Mouse (Mus musculus): ENCODE results near the gene Sucla2. TPM values are rescaled to one million over a fixed set of nuclear protein-coding genes. Genes with fewer than 3 reads are reported as not detected.
"Not testable (repeated sequence)": the region's sequence is repeated elsewhere in the genome, so short reads cannot be mapped to it uniquely, and the experiment has no call there.

Sucla2 gene
- total and polyA plus RNA-seq, 2 experiments: 36.5 to 183 TPM

DNA sequence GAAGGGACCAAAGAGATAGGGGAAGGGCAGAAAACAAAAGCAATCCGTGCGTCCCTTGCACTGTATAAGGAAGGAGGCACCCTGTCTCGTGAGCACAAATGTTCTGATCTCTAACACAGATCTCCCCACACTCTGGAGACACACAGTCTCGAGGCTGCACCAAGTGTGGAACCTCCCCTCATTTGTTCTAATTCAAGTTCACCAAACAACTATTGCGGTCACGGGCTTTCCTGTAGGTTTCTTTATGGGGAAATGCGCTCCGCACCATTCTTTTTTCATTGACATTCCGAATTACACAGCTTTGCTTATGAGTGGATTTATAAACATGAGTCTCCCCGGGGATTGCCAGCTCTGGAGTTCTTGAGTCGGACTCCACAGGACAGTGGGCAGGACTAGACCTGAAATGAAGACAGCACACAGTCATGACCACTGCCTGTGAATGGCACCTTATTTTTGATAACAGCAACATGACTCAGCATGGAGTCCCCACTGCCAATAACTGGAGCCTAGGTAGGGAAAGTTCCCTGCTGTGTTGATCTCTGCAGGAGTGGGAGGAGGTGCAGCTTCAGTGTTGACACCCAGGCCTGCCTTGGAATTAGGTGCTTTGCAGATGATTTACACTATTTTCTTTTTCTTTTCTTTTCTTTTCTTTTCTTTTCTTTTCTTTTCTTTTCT lies 17.3 kb upstream of the Sucla2 start:
- TF ChIP-seq CTCF (IDR thresholded peaks at IDR 0.05; ENCODE audit: low read depth, low read length) (no peak), POLR2A (IDR thresholded peaks at IDR 0.05; ENCODE audit: extremely low read depth, insufficient read depth, low read length) (no peak)
- H3K27ac ChIP-seq (replicated peaks; ENCODE audit: insufficient read depth, low read depth, low read length): peak overlapping the region; percentile 78
- H3K36me3 ChIP-seq (ENCODE audit: control insufficient read depth, insufficient read depth, low read length): no peaks in the 10 kb centered on the region
- H3K79me2 ChIP-seq (ENCODE audit: control insufficient read depth, insufficient read depth, low read length): peaks cover 14% of the 10 kb centered on the region
- H3K27me3 ChIP-seq (ENCODE audit: control insufficient read depth, insufficient read depth, low read length): no peaks in the 10 kb centered on the region
- H3K4me1 ChIP-seq (ENCODE audit: control insufficient read depth, insufficient read depth, low read length): peaks cover 9% of the 10 kb centered on the region
- no peak for DNase-seq (ENCODE audit: extremely low read depth, low read depth, low spot score)
- no peak overlapping the region for H3K4me3 ChIP-seq (ENCODE audit: insufficient read depth, low read depth, low read length)
- 62% methylated on average over 11 of the region's 11 CpGs for whole genome bisulfite sequencing
- H3K9ac ChIP-seq (ENCODE audit: low read depth, low read length): no peak overlapping the region

DNA sequence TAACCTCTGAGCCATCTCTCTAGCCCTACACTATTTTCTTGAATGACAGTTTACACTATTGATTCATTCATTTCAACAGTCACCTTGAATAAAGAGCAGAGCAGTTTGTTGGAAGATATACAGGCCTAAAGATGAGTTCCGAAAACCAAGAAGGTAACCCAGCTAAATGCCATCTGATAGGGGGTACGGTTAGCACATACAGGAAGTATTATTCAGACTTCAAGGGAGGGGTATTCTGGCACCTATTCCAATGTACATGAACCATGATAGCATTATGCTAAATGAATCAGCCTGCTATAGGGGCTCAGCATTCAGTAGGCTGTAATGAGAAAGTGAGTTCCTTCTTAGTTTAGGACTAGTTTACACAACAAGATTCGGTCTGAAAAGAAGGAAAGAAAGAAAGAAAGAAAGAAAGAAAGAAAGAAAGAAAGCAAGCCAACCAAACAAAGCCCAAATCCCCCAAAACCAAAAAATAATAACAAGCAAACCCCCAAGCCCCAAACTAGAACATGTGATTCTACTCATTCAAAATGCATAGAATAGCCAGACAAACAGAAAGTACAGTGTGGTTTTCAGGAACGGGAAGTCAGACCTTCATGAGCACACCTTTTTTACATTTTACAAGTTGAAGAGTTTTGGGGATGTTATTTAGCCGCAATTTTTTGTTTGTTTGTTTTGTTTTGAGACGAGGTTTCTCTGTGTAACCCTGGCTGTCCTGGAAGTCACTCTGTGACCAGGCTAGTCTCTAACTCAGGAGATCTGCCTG lies 16.3 kb upstream of the Sucla2 start:
- H3K4me3 ChIP-seq (ENCODE audit: insufficient read depth, low read depth, low read length): no peak overlapping the region
- 82% methylated on average over 6 of the region's 6 CpGs for WGBS
- no peak overlapping the region for H3K9ac ChIP-seq (ENCODE audit: low read depth, low read length)
- H3K27me3 ChIP-seq (ENCODE audit: control insufficient read depth, insufficient read depth, low read length): no peaks in the 10 kb centered on the region
- H3K36me3 ChIP-seq (ENCODE audit: control insufficient read depth, insufficient read depth, low read length): no peaks in the 10 kb centered on the region
- DNase-seq (ENCODE audit: extremely low read depth, low read depth, low spot score): no peak
- peaks cover 14% of the 10 kb centered on the region for H3K79me2 ChIP-seq (ENCODE audit: control insufficient read depth, insufficient read depth, low read length)
- no peak overlapping the region for H3K27ac ChIP-seq (replicated peaks; ENCODE audit: insufficient read depth, low read depth, low read length)
- TF ChIP-seq CTCF (IDR thresholded peaks at IDR 0.05; ENCODE audit: low read depth, low read length) (no peak), POLR2A (IDR thresholded peaks at IDR 0.05; ENCODE audit: extremely low read depth, insufficient read depth, low read length) (no peak)
- peaks cover 8% of the 10 kb centered on the region for H3K4me1 ChIP-seq (ENCODE audit: control insufficient read depth, insufficient read depth, low read length)

DNA sequence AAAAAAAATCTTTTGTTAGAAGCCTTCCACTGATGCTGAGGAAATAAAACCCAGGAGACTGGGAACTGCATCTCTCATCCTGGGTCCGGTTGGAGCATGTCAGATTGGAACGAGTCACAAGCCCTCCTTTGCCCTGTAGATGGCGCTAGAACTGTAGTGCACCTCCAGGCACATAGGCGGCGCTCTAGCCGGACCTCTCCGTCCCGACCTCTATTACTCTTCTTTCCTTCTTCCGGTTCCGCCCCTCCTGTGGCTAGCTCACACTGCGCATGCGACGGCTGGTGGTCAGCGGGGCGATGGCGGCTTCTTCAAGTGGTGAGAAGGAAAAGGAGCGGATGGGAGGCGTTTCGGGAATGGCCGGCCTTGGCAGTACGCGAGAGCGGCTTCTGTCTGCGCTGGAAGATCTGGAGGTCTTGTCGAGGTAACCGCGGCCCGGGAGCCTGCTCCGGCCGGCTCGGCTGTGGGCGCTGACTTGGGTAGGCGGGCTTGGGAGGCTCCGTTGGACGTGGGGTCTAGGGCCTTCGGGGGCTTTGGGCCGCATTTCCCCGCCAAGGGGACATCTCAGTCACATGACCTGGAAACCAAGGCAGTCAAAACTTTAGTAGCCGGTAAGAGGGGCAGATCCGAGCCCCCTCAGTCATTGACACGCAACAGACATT lies 15.2 kb upstream of the Sucla2 start, which contains the start of gene Med4:
Gene Med4 (plus strand): TSS at position 261 of the 659 bp plus-strand sequence.
- TF ChIP-seq CTCF (IDR thresholded peaks at IDR 0.05; ENCODE audit: low read depth, low read length) (peak; percentile 100), POLR2A (IDR thresholded peaks at IDR 0.05; ENCODE audit: extremely low read depth, insufficient read depth, low read length) (peak; percentile 55; the same call in 1 of the 2 replicates)
- peak within 1 kb of the TSS; percentile 77 for H3K4me3 ChIP-seq (ENCODE audit: insufficient read depth, low read depth, low read length)
- WGBS: under 1% methylated on average over 41 of the region's 41 CpGs
- H3K79me2 ChIP-seq (ENCODE audit: control insufficient read depth, insufficient read depth, low read length): peaks cover 14% of the 10 kb centered on the region
- H3K27me3 ChIP-seq (ENCODE audit: control insufficient read depth, insufficient read depth, low read length): no peaks in the 10 kb centered on the region
- H3K4me1 ChIP-seq (ENCODE audit: control insufficient read depth, insufficient read depth, low read length): peaks cover 6% of the 10 kb centered on the region
- no peak within 1 kb of the TSS for H3K27ac ChIP-seq (replicated peaks; ENCODE audit: insufficient read depth, low read depth, low read length)
- peak within 1 kb of the TSS; percentile 78 for H3K9ac ChIP-seq (ENCODE audit: low read depth, low read length)
- peak; percentile 79 for DNase-seq (ENCODE audit: extremely low read depth, low read depth, low spot score)
- peaks cover 5% of the 10 kb centered on the region; the same call in 1 of the 2 replicates for H3K36me3 ChIP-seq (ENCODE audit: control insufficient read depth, insufficient read depth, low read length)

DNA sequence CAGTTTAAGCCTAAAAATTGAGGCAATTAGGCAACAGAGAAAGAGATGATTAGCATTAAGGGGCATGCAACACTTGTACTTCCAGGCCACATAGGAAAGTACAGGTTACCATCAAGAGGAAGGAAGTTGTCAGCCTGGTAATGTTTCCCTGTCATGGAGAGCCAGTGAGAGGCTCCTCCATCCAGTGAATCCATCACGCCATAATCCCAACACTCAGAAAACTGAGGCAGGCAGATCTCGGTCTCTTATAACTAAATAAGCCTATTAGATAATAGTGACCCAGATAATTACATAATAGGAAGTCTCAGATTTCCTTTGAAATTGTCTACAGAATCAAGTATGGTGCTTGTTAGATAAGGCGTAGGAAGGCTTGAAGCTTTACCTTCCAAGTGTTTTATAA lies 983 bp upstream of the Sucla2 start:
- DNase-seq (ENCODE audit: extremely low read depth, low read depth, low spot score): no peak
- H3K79me2 ChIP-seq (ENCODE audit: control insufficient read depth, insufficient read depth, low read length): no peaks in the 10 kb centered on the region
- no peak overlapping the region for H3K9ac ChIP-seq (ENCODE audit: low read depth, low read length)
- no peaks in the 10 kb centered on the region for H3K36me3 ChIP-seq (ENCODE audit: control insufficient read depth, insufficient read depth, low read length)
- H3K27ac ChIP-seq (replicated peaks; ENCODE audit: insufficient read depth, low read depth, low read length): no peak overlapping the region
- 64% methylated on average over 3 of the region's 3 CpGs for WGBS
- H3K27me3 ChIP-seq (ENCODE audit: control insufficient read depth, insufficient read depth, low read length): no peaks in the 10 kb centered on the region
- no peak overlapping the region for H3K4me3 ChIP-seq (ENCODE audit: insufficient read depth, low read depth, low read length)
- H3K4me1 ChIP-seq (ENCODE audit: control insufficient read depth, insufficient read depth, low read length): peaks cover 2% of the 10 kb centered on the region; the same call in 1 of the 2 replicates
- no peak for TF ChIP-seq POLR2A (IDR thresholded peaks at IDR 0.05; ENCODE audit: extremely low read depth, insufficient read depth, low read length)
- TF ChIP-seq CTCF (IDR thresholded peaks at IDR 0.05; ENCODE audit: low read depth, low read length): no peak

DNA sequence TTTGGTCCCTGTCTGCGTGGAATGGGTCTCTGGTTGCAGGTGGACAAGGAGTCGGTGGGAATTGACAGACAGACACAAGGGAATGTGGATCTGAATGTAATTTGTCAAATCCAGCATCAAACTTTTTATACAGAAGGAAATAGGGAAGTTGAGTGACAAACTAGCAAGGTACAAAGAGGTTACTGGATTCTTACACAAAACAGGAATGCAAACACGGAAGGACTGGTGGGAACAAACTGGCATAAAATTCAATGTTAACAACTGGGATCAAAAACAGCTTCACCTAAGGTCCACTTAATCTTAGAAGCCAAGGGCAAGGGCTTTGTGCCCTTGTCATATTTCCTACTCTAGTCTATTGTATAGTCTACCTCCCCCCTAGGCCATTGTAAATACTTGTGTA lies 3.5 kb downstream of the Sucla2 start:
- not testable (repeated sequence) for H3K27ac ChIP-seq (replicated peaks; ENCODE audit: insufficient read depth, low read depth, low read length); H3K4me3 ChIP-seq (ENCODE audit: insufficient read depth, low read depth, low read length); H3K4me1 ChIP-seq (ENCODE audit: control insufficient read depth, insufficient read depth, low read length); DNase-seq (ENCODE audit: extremely low read depth, low read depth, low spot score); H3K79me2 ChIP-seq (ENCODE audit: control insufficient read depth, insufficient read depth, low read length); H3K36me3 ChIP-seq (ENCODE audit: control insufficient read depth, insufficient read depth, low read length); H3K9ac ChIP-seq (ENCODE audit: low read depth, low read length); H3K27me3 ChIP-seq (ENCODE audit: control insufficient read depth, insufficient read depth, low read length)
- WGBS: 92% methylated on average over 3 of the region's 3 CpGs

Measured in liver, adult 2 months (tissue).